Mouse (Mus musculus): Measurements from ENCODE around the gene Epha4.

Epha4 gene

GRCm38 (mm10) chr1:77512431-77513195 lies 2.3 kb downstream of the Epha4 start:
- DNase-seq (ENCODE audit: low spot score) = no peak

- DNase-seq (ENCODE audit: low spot score) = no peak
Measured at GRCm38 (mm10) chr1:77512059-77512407, 2.9 kb downstream of the Epha4 start.

- DNase-seq (ENCODE audit: low spot score) = no peak
Measured at GRCm38 (mm10) chr1:77511372-77512058, 3.4 kb downstream of the Epha4 start.

GRCm38 (mm10) chr1:77510623-77511022 lies 4.3 kb downstream of the Epha4 start:
- no peak for DNase-seq (ENCODE audit: low spot score)

GRCm38 (mm10) chr1:77506856-77507200 lies 8.1 kb downstream of the Epha4 start:
- DNase-seq (ENCODE audit: low spot score) = no peak

GRCm38 (mm10) chr1:77506038-77506855 lies 8.6 kb downstream of the Epha4 start:
- DNase-seq (ENCODE audit: low spot score) = no peak

- DNase-seq (ENCODE audit: low spot score) = no peak
Measured at GRCm38 (mm10) chr1:77505263-77505662, 9.6 kb downstream of the Epha4 start.

GRCm38 (mm10) chr1:77504813-77505212 lies 10.1 kb downstream of the Epha4 start:
- no peak for DNase-seq (ENCODE audit: low spot score)

GRCm38 (mm10) chr1:77503711-77504181 lies 11.1 kb downstream of the Epha4 start:
- no peak for DNase-seq (ENCODE audit: low spot score)

GRCm38 (mm10) chr1:77502554-77503119 lies 12.3 kb downstream of the Epha4 start:
- DNase-seq (ENCODE audit: low spot score) = no peak

- no peak for DNase-seq (ENCODE audit: low spot score)
Measured at GRCm38 (mm10) chr1:77501363-77501933, 13.4 kb downstream of the Epha4 start.

GRCm38 (mm10) chr1:77497506-77497905 lies 17.4 kb downstream of the Epha4 start:
- no peak for DNase-seq (ENCODE audit: low spot score)

GRCm38 (mm10) chr1:77496468-77497181 lies 18.3 kb downstream of the Epha4 start:
- no peak for DNase-seq (ENCODE audit: low spot score)

GRCm38 (mm10) chr1:77495790-77496158 lies 19.1 kb downstream of the Epha4 start:
- DNase-seq (ENCODE audit: low spot score) = no peak

- DNase-seq (ENCODE audit: low spot score) = no peak
Measured at GRCm38 (mm10) chr1:77495030-77495789, 19.7 kb downstream of the Epha4 start.

- no peak for DNase-seq (ENCODE audit: low spot score)
Measured at GRCm38 (mm10) chr1:77493841-77494635, 20.9 kb downstream of the Epha4 start.

GRCm38 (mm10) chr1:77490166-77490565 lies 24.7 kb downstream of the Epha4 start:
- no peak for DNase-seq (ENCODE audit: low spot score)

- no peak for DNase-seq (ENCODE audit: low spot score)
Measured at GRCm38 (mm10) chr1:77489387-77489786, 25.5 kb downstream of the Epha4 start.

GRCm38 (mm10) chr1:77487856-77488462 lies 26.9 kb downstream of the Epha4 start:
- DNase-seq (ENCODE audit: low spot score) = no peak
